Mouse (Mus musculus): Measurements from ENCODE around the gene Tmem199. TPM values are rescaled to one million over a fixed set of nuclear protein-coding genes. Genes with fewer than 3 reads are reported as not detected.

Gene Tmem199
- polyA plus RNA-seq, 1 experiment, result 67.9 TPM

- no peak for TF ChIP-seq CTCF (IDR thresholded peaks at IDR 0.05; ENCODE audit: borderline replicate concordance, insufficient read depth, low read depth, low read length)
- TF ChIP-seq POLR2A (IDR thresholded peaks at IDR 0.05; ENCODE audit: borderline replicate concordance, insufficient read depth, low read length), result no peak
- 16% methylated on average over 6 of the region's 6 CpGs for WGBS
- no peaks in the 10 kb centered on the region for H3K27me3 ChIP-seq (ENCODE audit: control insufficient read depth, insufficient read depth, low read length)
- peaks cover 3% of the 10 kb centered on the region; the same call in 1 of the 2 replicates for H3K4me1 ChIP-seq (ENCODE audit: control insufficient read depth, insufficient read depth, low read length)
- no peak overlapping the region for H3K27ac ChIP-seq (ENCODE audit: insufficient read depth, low read length)
- peak overlapping the region; percentile 77 for H3K4me3 ChIP-seq (replicated peaks; ENCODE audit: insufficient read depth, low read depth, low read length)
- peak in 1 of 2 experiments; percentile 39 for DNase-seq
Measured at GRCm38 (mm10) chr11:78495904-78496303, 16.1 kb downstream of the Tmem199 start.

GRCm38 (mm10) chr11:78490781-78491241 lies 21.2 kb downstream of the Tmem199 start:
- 2% methylated on average over 48 of the region's 48 CpGs for WGBS
- DNase-seq, result peak; percentile 73 to 74

GRCm38 (mm10) chr11:78488168-78488567 lies 23.8 kb downstream of the Tmem199 start:
- Histone ChIP-seq H3K27ac (ENCODE audit: insufficient read depth, low read length) (no peak overlapping the region), H3K4me1 (ENCODE audit: control insufficient read depth, insufficient read depth, low read length) (no peaks in the 10 kb centered on the region), H3K4me3 (replicated peaks; ENCODE audit: insufficient read depth, low read depth, low read length) (no peak overlapping the region), H3K27me3 (ENCODE audit: control insufficient read depth, insufficient read depth, low read length) (no peaks in the 10 kb centered on the region)
- TF ChIP-seq CTCF (IDR thresholded peaks at IDR 0.05; ENCODE audit: borderline replicate concordance, insufficient read depth, low read depth, low read length) (peak; percentile 96), POLR2A (IDR thresholded peaks at IDR 0.05; ENCODE audit: borderline replicate concordance, insufficient read depth, low read length) (no peak)
- DNase-seq, result peak; percentile 74 to 88
- WGBS, result 2% methylated on average over 8 of the region's 8 CpGs

More at GRCm38 (mm10) chr11:78490781-78491241, 21.2 kb downstream of the Tmem199 start:
- Histone ChIP-seq H3K4me3 (replicated peaks; ENCODE audit: insufficient read depth, low read depth, low read length) (peak overlapping the region; percentile 48), H3K27me3 (ENCODE audit: control insufficient read depth, insufficient read depth, low read length) (no peaks in the 10 kb centered on the region), H3K4me1 (ENCODE audit: control insufficient read depth, insufficient read depth, low read length) (peaks cover 3% of the 10 kb centered on the region; the same call in 1 of the 2 replicates), H3K27ac (ENCODE audit: insufficient read depth, low read length) (no peak overlapping the region)
- TF ChIP-seq CTCF (IDR thresholded peaks at IDR 0.05; ENCODE audit: borderline replicate concordance, insufficient read depth, low read depth, low read length) (peak; percentile 23; the same call in 1 of the 2 replicates), POLR2A (IDR thresholded peaks at IDR 0.05; ENCODE audit: borderline replicate concordance, insufficient read depth, low read length) (peak; percentile 26; the same call in 1 of the 2 replicates)

- Histone ChIP-seq H3K4me3 (replicated peaks; ENCODE audit: insufficient read depth, low read depth, low read length) (no peak overlapping the region), H3K4me1 (ENCODE audit: control insufficient read depth, insufficient read depth, low read length) (no peaks in the 10 kb centered on the region), H3K27me3 (ENCODE audit: control insufficient read depth, insufficient read depth, low read length) (no peaks in the 10 kb centered on the region), H3K27ac (ENCODE audit: insufficient read depth, low read length) (no peak overlapping the region)
- TF ChIP-seq POLR2A (IDR thresholded peaks at IDR 0.05; ENCODE audit: borderline replicate concordance, insufficient read depth, low read length) (no peak), CTCF (IDR thresholded peaks at IDR 0.05; ENCODE audit: borderline replicate concordance, insufficient read depth, low read depth, low read length) (no peak)
- DNase-seq, result no peak
- 80% methylated on average over 7 of the region's 7 CpGs for WGBS
Measured at GRCm38 (mm10) chr11:78483639-78484038, 28.3 kb downstream of the Tmem199 start.

- Histone ChIP-seq H3K27me3 (ENCODE audit: control insufficient read depth, insufficient read depth, low read length) (no peaks in the 10 kb centered on the region), H3K27ac (ENCODE audit: insufficient read depth, low read length) (no peak overlapping the region), H3K4me1 (ENCODE audit: control insufficient read depth, insufficient read depth, low read length) (no peaks in the 10 kb centered on the region; the same call in 1 of the 2 replicates), H3K4me3 (replicated peaks; ENCODE audit: insufficient read depth, low read depth, low read length) (no peak overlapping the region)
- TF ChIP-seq CTCF (IDR thresholded peaks at IDR 0.05; ENCODE audit: borderline replicate concordance, insufficient read depth, low read depth, low read length), result no peak
- TF ChIP-seq POLR2A (IDR thresholded peaks at IDR 0.05; ENCODE audit: borderline replicate concordance, insufficient read depth, low read length), result no peak
- 44% methylated on average over 3 of the region's 3 CpGs for WGBS
- DNase-seq, result no peak
Measured at GRCm38 (mm10) chr11:78475289-78475688, 36.7 kb downstream of the Tmem199 start.

GRCm38 (mm10) chr11:78471326-78472103 lies 40.5 kb downstream of the Tmem199 start:
- Histone ChIP-seq H3K4me3 (replicated peaks; ENCODE audit: insufficient read depth, low read depth, low read length) (no peak overlapping the region), H3K27me3 (ENCODE audit: control insufficient read depth, insufficient read depth, low read length) (no peaks in the 10 kb centered on the region), H3K4me1 (ENCODE audit: control insufficient read depth, insufficient read depth, low read length) (no peaks in the 10 kb centered on the region; the same call in 1 of the 2 replicates), H3K27ac (ENCODE audit: insufficient read depth, low read length) (no peak overlapping the region)
- TF ChIP-seq POLR2A (IDR thresholded peaks at IDR 0.05; ENCODE audit: borderline replicate concordance, insufficient read depth, low read length) (no peak), CTCF (IDR thresholded peaks at IDR 0.05; ENCODE audit: borderline replicate concordance, insufficient read depth, low read depth, low read length) (no peak)
- no peak for DNase-seq
- 89% methylated on average over 10 of the region's 10 CpGs for WGBS

- no peak for DNase-seq
- Histone ChIP-seq H3K27me3 (ENCODE audit: control insufficient read depth, insufficient read depth, low read length) (no peaks in the 10 kb centered on the region), H3K27ac (ENCODE audit: insufficient read depth, low read length) (no peak overlapping the region), H3K4me3 (replicated peaks; ENCODE audit: insufficient read depth, low read depth, low read length) (no peak overlapping the region), H3K4me1 (ENCODE audit: control insufficient read depth, insufficient read depth, low read length) (0 out of 2 replicates have a peak, but pooled peaks cover 4% of the 10 kb centered on the region)
- no peak for TF ChIP-seq POLR2A (IDR thresholded peaks at IDR 0.05; ENCODE audit: borderline replicate concordance, insufficient read depth, low read length)
- TF ChIP-seq CTCF (IDR thresholded peaks at IDR 0.05; ENCODE audit: borderline replicate concordance, insufficient read depth, low read depth, low read length), result no peak
- WGBS, result 81% methylated on average over 3 of the region's 3 CpGs
Measured at GRCm38 (mm10) chr11:78467932-78468331, 44.0 kb downstream of the Tmem199 start.

GRCm38 (mm10) chr11:78467515-78467914 lies 44.5 kb downstream of the Tmem199 start:
- Histone ChIP-seq H3K27ac (ENCODE audit: insufficient read depth, low read length) (no peak overlapping the region), H3K4me3 (replicated peaks; ENCODE audit: insufficient read depth, low read depth, low read length) (no peak overlapping the region), H3K27me3 (ENCODE audit: control insufficient read depth, insufficient read depth, low read length) (no peaks in the 10 kb centered on the region), H3K4me1 (ENCODE audit: control insufficient read depth, insufficient read depth, low read length) (0 out of 2 replicates have a peak, but pooled peaks cover 4% of the 10 kb centered on the region)
- no peak for TF ChIP-seq CTCF (IDR thresholded peaks at IDR 0.05; ENCODE audit: borderline replicate concordance, insufficient read depth, low read depth, low read length)
- no peak for TF ChIP-seq POLR2A (IDR thresholded peaks at IDR 0.05; ENCODE audit: borderline replicate concordance, insufficient read depth, low read length)
- no peak for DNase-seq
- 87% methylated on average over 7 of the region's 7 CpGs for WGBS

Measured in cerebellum, adult 2 months (tissue).